Mouse (Mus musculus) liver, postnatal 0 days (tissue): ENCODE data around the gene Inip. TPM values are rescaled to one million over a fixed set of nuclear protein-coding genes. Genes with fewer than 3 reads are reported as not detected.

Experiments
- ATAC-seq: fragments of 200-750 bp; cut with Nextera tagmentation; 2 replicates; pipeline ENCODE4 v1.8.0; 2017; ENCODE audit warnings: mild to moderate bottlenecking, moderate library complexity
- DNase-seq: peaks from one replicate; pipeline ENCODE4 v3.0.0-alpha.2; 2016
- H3K27ac ChIP-seq: fragments of 300-500 bp; sonication (generic); 2 replicates; pipeline ENCODE4 v1.5.1; 2014; ENCODE audit warnings: antibody characterized with exemption, moderate library complexity, mild to moderate bottlenecking, low read depth
- H3K27me3 ChIP-seq: fragments of 300-500 bp; sonication (generic); 2 replicates; pipeline ENCODE4 v1.6.1; 2014; ENCODE audit warnings: low read length, control low read depth, mixed read lengths; ENCODE audit not compliant: insufficient read depth
- H3K36me3 ChIP-seq: fragments of 300-500 bp; sonication (generic); replicated peaks from 2 replicates; pipeline ENCODE4 v1.6.1; 2014; ENCODE audit warnings: mild to moderate bottlenecking, control low read depth, low read length, moderate library complexity, mixed read lengths; ENCODE audit not compliant: insufficient read depth
- H3K4me1 ChIP-seq: fragments of 300-500 bp; sonication (generic); 2 replicates; pipeline ENCODE4 v1.6.1; 2014; ENCODE audit warnings: antibody characterized with exemption, mild to moderate bottlenecking, control low read depth; ENCODE audit not compliant: insufficient read depth
- H3K4me2 ChIP-seq: fragments of 300-500 bp; sonication (generic); 2 replicates; pipeline ENCODE4 v1.6.1; 2014; ENCODE audit warnings: low read depth, mild to moderate bottlenecking, low read length, moderate library complexity, mixed read lengths
- H3K4me3 ChIP-seq: fragments of 300-500 bp; sonication (generic); 2 replicates; pipeline ENCODE4 v1.5.1; 2014; ENCODE audit warnings: low read depth, low read length
- H3K9ac ChIP-seq: fragments of 300-500 bp; sonication (generic); replicated peaks from 2 replicates; pipeline ENCODE4 v1.6.1; 2014; ENCODE audit warnings: mild to moderate bottlenecking, moderate library complexity
- H3K9me3 ChIP-seq: fragments of 300-500 bp; sonication (generic); 2 replicates; pipeline ENCODE4 v1.6.1; 2016; ENCODE audit warnings: mild to moderate bottlenecking, control low read depth, low read length, mixed read lengths
- CTCF ChIP-seq: sonication (generic); IDR thresholded peaks from 2 replicates; pipeline ENCODE4 v1.5.1; 2016; ENCODE audit warnings: antibody characterized with exemption, low read depth
- EP300 ChIP-seq: IDR thresholded peaks from 2 replicates; pipeline ENCODE4 v1.6.1; 2016; ENCODE audit warnings: antibody characterized with exemption, low read depth, mild to moderate bottlenecking
- WGBS: fragments of 180-500 bp; shearing (Covaris S2); extraction: QIAGEN DNeasy Blood & Tissue Kit; methylation state at CpG from one replicate; pipeline ENCODE4 v1.1.7; 2014; ENCODE audit not compliant: insufficient replicate concordance; 5-methylcytosine and 5-hydroxymethylcytosine counted together
- polyA plus RNA-seq: library from polyadenylated mRNA; unstranded; fragments of >200 nt; fragmentation: Nextera tagmentation; extraction: Ambion mirVana; gene quantifications from 2 replicates; pipeline ENCODE4 v1.2.1, GENCODE M21; 2015

Inip gene
- polyA plus RNA-seq, 1 experiment from 2014 or later, result 12.6 TPM

DNA sequence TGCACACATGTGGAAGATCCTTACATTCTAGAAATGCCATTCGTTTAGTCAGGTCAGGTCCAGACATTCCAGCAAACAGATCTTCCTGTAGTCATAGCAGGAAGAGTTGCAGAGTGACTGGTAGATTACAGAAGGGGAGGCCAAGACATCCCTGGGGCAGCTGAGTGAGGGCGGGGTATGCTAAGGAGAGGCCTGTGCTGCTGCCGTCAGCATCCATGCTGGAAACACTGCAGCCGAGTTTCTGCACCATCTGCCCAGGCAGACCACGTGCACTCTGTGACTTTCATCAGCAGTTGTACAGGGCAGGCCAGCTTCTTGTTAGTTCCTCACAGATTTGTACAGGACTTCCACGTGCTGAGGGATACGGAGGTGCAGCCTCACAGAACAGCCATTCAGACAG, 22.1 kb upstream of the Inip start:
- H3K4me1 ChIP-seq, result 0 out of 2 replicates have a peak, but pooled peaks cover 8% of the 10 kb centered on the region
- H3K4me2 ChIP-seq, result no peak overlapping the region
- no peak overlapping the region for H3K4me3 ChIP-seq
- WGBS, result 51% methylated on average over 7 of the region's 7 CpGs
- no peaks in the 10 kb centered on the region for H3K9me3 ChIP-seq
- TF ChIP-seq EP300 (no peak), CTCF (no peak)
- DNase-seq, result no peak
- H3K36me3 ChIP-seq, result no peaks in the 10 kb centered on the region; the same call in 1 of the 2 replicates
- H3K27ac ChIP-seq, result no peak overlapping the region
- peak; percentile 41; the same call in 1 of the 2 replicates for ATAC-seq
- no peaks in the 10 kb centered on the region for H3K27me3 ChIP-seq
- H3K9ac ChIP-seq, result no peak overlapping the region

DNA sequence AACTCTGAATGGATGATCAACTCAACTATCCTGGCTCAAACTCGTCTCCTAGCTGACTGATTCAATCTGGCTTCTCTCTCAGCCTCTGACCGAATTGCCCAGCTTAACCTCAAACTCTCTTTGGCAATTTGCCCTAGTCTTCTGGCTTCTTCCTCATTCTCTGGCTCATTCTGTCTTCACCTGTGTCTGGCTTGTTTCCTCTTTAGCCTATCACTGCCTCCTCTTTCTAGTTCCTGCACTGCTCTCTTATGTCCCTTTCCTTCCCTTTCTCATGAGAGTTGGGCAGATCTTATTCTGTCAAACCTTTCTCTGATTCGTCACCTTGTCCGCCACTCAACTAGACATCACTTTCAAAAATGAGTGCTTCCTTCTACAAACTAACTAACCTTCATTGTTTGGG, 20.7 kb upstream of the Inip start:
- 52% methylated on average over 4 of the region's 4 CpGs for WGBS
- no peak overlapping the region for H3K4me2 ChIP-seq
- no peaks in the 10 kb centered on the region for H3K9me3 ChIP-seq
- H3K4me1 ChIP-seq, result 0 out of 2 replicates have a peak, but pooled peaks cover 13% of the 10 kb centered on the region
- no peaks in the 10 kb centered on the region; the same call in 1 of the 2 replicates for H3K36me3 ChIP-seq
- H3K27ac ChIP-seq, result no peak overlapping the region
- TF ChIP-seq EP300, result no peak
- TF ChIP-seq CTCF, result no peak
- H3K4me3 ChIP-seq, result no peak overlapping the region
- ATAC-seq (no peak), DNase-seq (no peak)
- H3K27me3 ChIP-seq, result no peaks in the 10 kb centered on the region
- H3K9ac ChIP-seq, result no peak overlapping the region

DNA sequence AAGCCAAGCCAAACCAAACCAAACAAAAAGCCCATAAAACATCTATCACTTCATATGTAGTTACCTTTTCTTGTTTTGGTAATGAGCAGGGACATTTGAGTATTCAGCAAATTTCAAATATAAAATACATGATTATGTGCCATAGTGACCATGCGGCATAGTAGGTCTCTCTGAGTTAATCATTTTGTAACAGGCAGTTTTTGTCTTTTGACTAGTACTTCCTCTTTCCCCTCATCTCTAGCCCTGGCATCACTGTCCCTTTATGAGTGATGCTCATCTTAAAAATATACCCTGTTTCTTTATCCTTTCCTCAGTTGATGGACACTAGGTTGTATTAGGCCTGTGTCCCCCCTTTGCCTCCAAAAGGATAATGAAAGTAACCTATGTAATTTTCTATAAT, 20.1 kb upstream of the Inip start:
- WGBS, result 75% methylated on average over 1 of the region's 1 CpGs
- Histone ChIP-seq H3K9me3 (no peaks in the 10 kb centered on the region), H3K9ac (no peak overlapping the region), H3K27me3 (no peaks in the 10 kb centered on the region), H3K4me3 (no peak overlapping the region), H3K27ac (no peak overlapping the region), H3K36me3 (peaks cover under 1% of the 10 kb centered on the region; the same call in 1 of the 2 replicates), H3K4me1 (peaks cover 13% of the 10 kb centered on the region), H3K4me2 (no peak overlapping the region)
- TF ChIP-seq EP300 (no peak), CTCF (no peak)
- no peak for DNase-seq
- no peak for ATAC-seq

DNA sequence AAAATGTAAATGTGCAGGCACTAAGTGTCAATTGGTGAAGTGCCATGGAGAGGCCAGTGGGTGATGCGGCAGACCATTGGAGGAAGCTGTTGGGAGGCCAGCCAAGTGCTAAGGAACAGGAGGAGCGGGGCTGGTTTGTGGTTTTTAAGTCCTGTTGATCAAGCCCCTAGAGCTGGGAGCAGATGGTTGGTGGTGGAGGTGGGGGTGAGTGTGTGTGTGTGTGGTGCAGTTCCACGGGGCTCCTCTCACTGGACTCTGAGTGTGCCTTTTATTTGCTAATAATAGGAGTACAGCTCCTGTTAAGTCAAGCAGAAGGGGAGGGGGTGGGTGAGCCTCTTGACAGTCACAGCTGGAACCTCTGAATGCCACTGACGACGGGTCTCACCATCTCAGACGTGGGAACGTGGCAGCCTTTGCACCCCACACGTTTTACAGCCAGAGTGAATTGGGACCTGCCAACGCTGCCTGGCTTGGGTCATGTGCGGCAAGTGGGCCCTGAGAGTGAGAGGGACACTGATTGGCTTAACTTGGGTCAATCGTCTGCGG, 18.2 kb upstream of the Inip start:
- ATAC-seq, result peak; percentile 29; the same call in 1 of the 2 replicates
- Histone ChIP-seq H3K27ac (peak overlapping the region; percentile 52; the same call in 1 of the 2 replicates), H3K4me2 (no peak overlapping the region), H3K27me3 (no peaks in the 10 kb centered on the region), H3K4me3 (no peak overlapping the region), H3K36me3 (0 out of 2 replicates have a peak, but pooled peaks cover 3% of the 10 kb centered on the region), H3K9ac (no peak overlapping the region), H3K9me3 (no peaks in the 10 kb centered on the region), H3K4me1 (peaks cover 23% of the 10 kb centered on the region)
- 47% methylated on average over 12 of the region's 12 CpGs for WGBS
- TF ChIP-seq EP300 (no peak), CTCF (no peak)
- peak; percentile 24 for DNase-seq

- H3K27ac ChIP-seq, result peak overlapping the region; percentile 52
- ATAC-seq, result no peak
- H3K9me3 ChIP-seq, result no peaks in the 10 kb centered on the region
- H3K4me3 ChIP-seq, result no peak overlapping the region
- no peak overlapping the region for H3K9ac ChIP-seq
- DNase-seq, result no peak
- no peaks in the 10 kb centered on the region for H3K27me3 ChIP-seq
- H3K4me2 ChIP-seq, result no peak overlapping the region
- WGBS, result 34% methylated on average over 7 of the region's 7 CpGs
- peaks cover 28% of the 10 kb centered on the region for H3K4me1 ChIP-seq
- H3K36me3 ChIP-seq, result 0 out of 2 replicates have a peak, but pooled peaks cover 3% of the 10 kb centered on the region
- no peak for TF ChIP-seq EP300
- no peak for TF ChIP-seq CTCF
Observed at GRCm38 (mm10) chr4:59819054-59819472, 17.7 kb upstream of the Inip start.

GRCm38 (mm10) chr4:59818498-59818897, 17.1 kb upstream of the Inip start:
- Histone ChIP-seq H3K4me1 (peaks cover 34% of the 10 kb centered on the region), H3K27ac (peak overlapping the region; percentile 52), H3K4me3 (no peak overlapping the region), H3K36me3 (0 out of 2 replicates have a peak, but pooled peaks cover 3% of the 10 kb centered on the region), H3K9ac (no peak overlapping the region), H3K9me3 (no peaks in the 10 kb centered on the region), H3K27me3 (no peaks in the 10 kb centered on the region), H3K4me2 (no peak overlapping the region)
- WGBS, result 82% methylated on average over 10 of the region's 10 CpGs
- ATAC-seq (no peak), DNase-seq (no peak)
- no peak for TF ChIP-seq EP300
